Mouse (Mus musculus) lung, adult 2 months (tissue): ENCODE data around the gene Nucb2.

Experiments used
- CTCF ChIP-seq: fragments of 200-500 bp; IDR thresholded peaks from 2 replicates; pipeline ENCODE4 v1.5.1; 2011; ENCODE audit warnings: mild to moderate bottlenecking, low read length, control low read depth; ENCODE audit not compliant: insufficient read depth
- POLR2A ChIP-seq: fragments of 200-500 bp; IDR thresholded peaks from 2 replicates; pipeline ENCODE4 v1.6.1; 2011; ENCODE audit warnings: low read depth, mild to moderate bottlenecking, control low read depth, low read length, borderline replicate concordance; ENCODE audit errors: extremely low read depth

GRCm38 (mm10) chr7:116518155-116518554 lies 14.0 kb downstream of the Nucb2 start:
- TF ChIP-seq CTCF = no peak
- TF ChIP-seq POLR2A = no peak
